Comparison of ENCODE assay signal across 24 mouse cellular contexts in the genomic region with DNA sequence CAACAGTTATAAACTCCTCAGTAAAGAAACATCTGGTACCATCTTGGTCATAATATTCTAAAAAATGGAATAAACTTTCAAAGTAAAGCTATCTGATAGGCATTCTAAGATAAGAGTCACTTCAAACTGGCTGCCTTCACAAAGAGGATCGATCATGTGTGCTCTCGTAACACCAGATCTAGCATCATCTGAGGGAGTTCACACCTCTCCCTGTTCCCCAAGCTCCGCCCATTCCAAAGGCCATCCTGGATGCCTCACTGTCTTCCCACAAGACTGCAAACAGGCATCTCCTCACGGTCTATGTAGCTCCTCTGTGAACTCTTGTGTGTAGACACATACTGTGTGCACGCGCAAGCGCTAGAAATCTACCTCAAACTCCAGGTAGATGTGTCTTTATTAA. TPM values are rescaled to one million over a fixed set of nuclear protein-coding genes. Genes with fewer than 3 reads are reported as not detected.
DNase-seq lines count a peak whose midpoint lies in the region; ATAC-seq and TF ChIP-seq lines count a peak whose summit lies in the region.
"Had no signal": no experiment of that assay in that cellular context is flagged by ENCODE, and none has a peak within 500 bp of the region (broad histone marks: within the 10 kb centered on the region; RNA-seq: fewer than 3 reads in every experiment).

No protein-coding gene starts in this region.

- H3K9me3 ChIP-seq in heart, embryonic 12.5 days (replicated peaks) = 0 out of 2 replicates have a peak, but pooled peaks cover 4% of the 10 kb centered on the region
- no peaks in the 10 kb centered on the region for H3K9me3 ChIP-seq in liver, embryonic 12.5 days (replicated peaks)
- H3K9me3 ChIP-seq: embryonic facial prominence, embryonic 10.5 days; embryonic facial prominence, embryonic 12.5 days; forebrain, embryonic 13.5 days; forebrain, embryonic 15.5 days had no signal

- H3K4me1 ChIP-seq in heart, embryonic 12.5 days (replicated peaks) = peaks cover 18% of the 10 kb centered on the region
- peaks cover 23% of the 10 kb centered on the region for H3K4me1 ChIP-seq in kidney, adult 2 months (ENCODE audit: control insufficient read depth, insufficient read depth, low read length)
- peaks cover 11% of the 10 kb centered on the region for H3K4me1 ChIP-seq in liver, adult 2 months (ENCODE audit: control insufficient read depth, insufficient read depth, low read length)
- H3K4me1 ChIP-seq in liver, embryonic 12.5 days = no peaks in the 10 kb centered on the region; the same call in 1 of the 2 replicates

- H3K27me3 ChIP-seq in heart, embryonic 12.5 days (replicated peaks) = no peaks in the 10 kb centered on the region
- H3K27me3 ChIP-seq in kidney, adult 2 months (replicated peaks; ENCODE audit: control insufficient read depth, insufficient read depth, low read length) = no peaks in the 10 kb centered on the region
- H3K27me3 ChIP-seq in liver, adult 2 months (ENCODE audit: control insufficient read depth, insufficient read depth, low read length) = no peaks in the 10 kb centered on the region
- H3K27me3 ChIP-seq in liver, embryonic 12.5 days (replicated peaks) = no peaks in the 10 kb centered on the region
- H3K27me3 ChIP-seq: CH12.LX; embryonic facial prominence, embryonic 12.5 days; forebrain, embryonic 13.5 days; forebrain, embryonic 15.5 days; Patski had no signal

- WGBS in heart, embryonic 12.5 days = 94% methylated on average over 7 of the region's 7 CpGs
- 85% methylated on average over 7 of the region's 7 CpGs for WGBS in kidney, adult 2 months
- 62% methylated on average over 7 of the region's 7 CpGs for WGBS in liver, adult 2 months
- 80% methylated on average over 7 of the region's 7 CpGs for WGBS in liver, embryonic 12.5 days (ENCODE audit: insufficient replicate concordance)

- H3K4me3 ChIP-seq in heart, embryonic 12.5 days = no peak overlapping the region
- H3K4me3 ChIP-seq in kidney, adult 2 months (ENCODE audit: insufficient read depth, low read depth, low read length) = no peak overlapping the region
- no peak overlapping the region for H3K4me3 ChIP-seq in liver, adult 2 months (ENCODE audit: insufficient read depth, low read depth, low read length)
- no peak overlapping the region for H3K4me3 ChIP-seq in liver, embryonic 12.5 days
- H3K4me3 ChIP-seq: embryonic facial prominence, embryonic 10.5 days; embryonic facial prominence, embryonic 12.5 days; forebrain, embryonic 13.5 days; forebrain, embryonic 15.5 days had no signal

- intact Hi-C loops in heart, postnatal 25 days (cut with DNase I) = no loop called here

- peaks cover 43% of the 10 kb centered on the region for H3K79me2 ChIP-seq in liver, adult 2 months (ENCODE audit: control insufficient read depth, insufficient read depth, low read length)

- ATAC-seq in heart, embryonic 12.5 days (ENCODE audit: insufficient number of reproducible peaks, low FRiP score) = peak; percentile 20; the same call in 1 of the 2 replicates
- ATAC-seq in liver, embryonic 12.5 days = no peak
- ATAC-seq: activated CD4-positive, CD25-positive, alpha-beta regulatory T cell, adult 4 months; CD4-positive, CD25-positive, alpha-beta regulatory T cell, adult 4 months; forebrain, embryonic 13.5 days; forebrain, embryonic 15.5 days; Patski had no signal

- H3K36me3 ChIP-seq in heart, embryonic 12.5 days = no peaks in the 10 kb centered on the region
- no peaks in the 10 kb centered on the region for H3K36me3 ChIP-seq in kidney, adult 2 months (ENCODE audit: control insufficient read depth, insufficient read depth, low read length)
- H3K36me3 ChIP-seq in liver, adult 2 months (ENCODE audit: control insufficient read depth, insufficient read depth, low read length) = no peaks in the 10 kb centered on the region
- no peaks in the 10 kb centered on the region for H3K36me3 ChIP-seq in liver, embryonic 12.5 days
- H3K36me3 ChIP-seq: embryonic facial prominence, embryonic 12.5 days; forebrain, embryonic 15.5 days; G1E had no signal

- TF ChIP-seq POLR2A in kidney, adult 2 months (IDR thresholded peaks at IDR 0.05; ENCODE audit: low read depth, low read length) = no peak
- TF ChIP-seq POLR2A in liver, adult 2 months (IDR thresholded peaks at IDR 0.05; ENCODE audit: extremely low read depth, insufficient read depth, low read length) = no peak

- no peak overlapping the region for H3K4me2 ChIP-seq in heart, embryonic 12.5 days
- no peak overlapping the region for H3K4me2 ChIP-seq in liver, embryonic 12.5 days
- H3K4me2 ChIP-seq: embryonic facial prominence, embryonic 12.5 days; forebrain, embryonic 13.5 days; forebrain, embryonic 15.5 days had no signal

- H3K9ac ChIP-seq in heart, embryonic 12.5 days = no peak overlapping the region
- no peak overlapping the region for H3K9ac ChIP-seq in liver, adult 2 months (ENCODE audit: low read depth, low read length)
- no peak overlapping the region for H3K9ac ChIP-seq in liver, embryonic 12.5 days
- H3K9ac ChIP-seq: embryonic facial prominence, embryonic 12.5 days; forebrain, embryonic 13.5 days; forebrain, embryonic 15.5 days had no signal

- no peak for TF ChIP-seq CTCF in kidney, adult 2 months (conservative IDR thresholded peaks at IDR 0.05; ENCODE audit: insufficient read depth, insufficient read length, low read depth, low read length)
- no peak for TF ChIP-seq CTCF in liver, adult 2 months (IDR thresholded peaks at IDR 0.05; ENCODE audit: low read depth, low read length)

- DNase-seq in heart, postnatal 25 days (ENCODE audit: low spot score) = no peak
- DNase-seq in kidney, adult 2 months = peak; percentile 18
- no peak for DNase-seq in kidney, adult 8-10 months
- DNase-seq in liver, adult 2 months (ENCODE audit: extremely low read depth, low read depth, low spot score) = peak; percentile 93
- DNase-seq: adrenal gland, adult 8-10 months; adrenal gland, postnatal 14 days; adrenal gland, postnatal 36 days; B cell, adult 2 months; cerebellum, adult 11-12 months; cerebellum, adult 2 months; cerebellum, adult 9-10 months; cerebellum, postnatal 10 days; cerebellum, postnatal 25 days had no signal

- no peak overlapping the region for H3K27ac ChIP-seq in heart, embryonic 12.5 days (ENCODE audit: poor library complexity, severe bottlenecking)
- H3K27ac ChIP-seq in kidney, adult 2 months (ENCODE audit: insufficient read depth, low read depth, low read length) = no peak overlapping the region
- no peak overlapping the region for H3K27ac ChIP-seq in liver, adult 2 months (replicated peaks; ENCODE audit: insufficient read depth, low read depth, low read length)
- H3K27ac ChIP-seq in liver, embryonic 12.5 days = no peak overlapping the region
- H3K27ac ChIP-seq: embryonic facial prominence, embryonic 10.5 days; embryonic facial prominence, embryonic 12.5 days; forebrain, embryonic 13.5 days; forebrain, embryonic 15.5 days had no signal

RNA-seq across cellular contexts. Expression of gene Mb21d2, which starts 32.9 kb away (rescaled TPM):
- polyA plus RNA-seq in heart, embryonic 12.5 days (2016; fragmentation: Nextera tagmentation; extraction: Ambion mirVana) = 6.9 and 7.1 TPM in 2 replicates
- total RNA-seq in heart, postnatal 25 days (2021) = 1 to 10 TPM; 6.7 to 8.0 TPM
- 14.7 and 17.9 TPM in 2 replicates for polyA plus RNA-seq in kidney, adult 2 months (2012; rRNA removed)
- total RNA-seq in liver, adult 2 months (2014; rRNA removed) = 8.3 and 8.6 TPM in 2 replicates
- polyA plus RNA-seq in liver, adult 2 months (2012; rRNA removed) = 14.1 and 14.7 TPM in 2 replicates
- 2.5 and 3.1 TPM in 2 replicates for polyA plus RNA-seq in liver, embryonic 12.5 days (2016; fragmentation: Nextera tagmentation; extraction: Ambion mirVana)
- total RNA-seq: CH12.LX, G1E had no signal
- polyA plus RNA-seq: activated CD4-positive, CD25-positive, alpha-beta regulatory T cell, adult 4 months; CD4-positive, CD25-positive, alpha-beta regulatory T cell, adult 4 months; G1E had no signal

Comparison
In these comparisons a context has a peak if more than half of its experiments do, and no peak if none do; other contexts are left out.
1. DNase-seq: peak in kidney, adult 2 months (single experiment) and liver, adult 2 months (single experiment); none in heart, postnatal 25 days (single experiment) and kidney, adult 8-10 months (0 of 2).